Mouse (Mus musculus) right cerebral cortex, postnatal 4 days (tissue): ENCODE measurements at regions not wholly inside any gene's neighbourhood (a gene's known extent, or its start where the extent isn't known, plus 50 kb on each side); places are given as distances from the start of the nearest gene placed in this dataset.
A peak's percentile ranks its signal among the peaks of the same experiment; 100 is the strongest.
"Not testable (repeated sequence)": the region's sequence is repeated elsewhere in the genome, so short reads cannot be mapped to it uniquely, and the experiment has no call there.

ENCODE experiments used
- DNase-seq: peaks from one replicate; pipeline ENCODE4 v3.0.0-alpha.2; 2022

GRCm38 (mm10) chr15:43581246-43581645, 3447.1 kb downstream of the 9330182O14Rik start:
- no peak for DNase-seq

GRCm38 (mm10) chr15:43585751-43586150, 3451.6 kb downstream of the 9330182O14Rik start:
- DNase-seq, result no peak

- no peak for DNase-seq
Measured at GRCm38 (mm10) chr15:43588021-43588420, 3453.9 kb downstream of the 9330182O14Rik start.

DNA sequence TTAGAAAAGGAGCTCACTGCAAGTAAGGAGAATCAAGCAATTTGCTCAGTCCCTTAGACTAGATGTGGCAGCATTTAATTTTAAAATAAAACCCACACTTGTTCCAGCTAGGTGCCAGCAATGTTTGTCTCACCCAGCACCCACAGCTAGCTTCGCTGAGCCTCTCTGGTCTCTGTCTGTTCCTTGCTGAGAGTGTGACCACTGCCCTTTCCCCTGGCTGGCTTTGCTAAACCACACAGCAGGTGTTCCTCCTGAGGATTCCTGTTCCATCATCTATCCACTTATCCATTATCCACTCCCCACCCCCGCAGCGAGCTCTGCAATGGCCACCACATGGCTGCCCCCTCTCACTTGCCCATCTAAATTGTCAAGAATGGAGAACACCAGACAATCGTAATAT, 3473.5 kb downstream of the 9330182O14Rik start:
- DNase-seq, result no peak

- DNase-seq, result no peak
Measured at GRCm38 (mm10) chr15:43609901-43610300, 3475.7 kb downstream of the 9330182O14Rik start.

DNA sequence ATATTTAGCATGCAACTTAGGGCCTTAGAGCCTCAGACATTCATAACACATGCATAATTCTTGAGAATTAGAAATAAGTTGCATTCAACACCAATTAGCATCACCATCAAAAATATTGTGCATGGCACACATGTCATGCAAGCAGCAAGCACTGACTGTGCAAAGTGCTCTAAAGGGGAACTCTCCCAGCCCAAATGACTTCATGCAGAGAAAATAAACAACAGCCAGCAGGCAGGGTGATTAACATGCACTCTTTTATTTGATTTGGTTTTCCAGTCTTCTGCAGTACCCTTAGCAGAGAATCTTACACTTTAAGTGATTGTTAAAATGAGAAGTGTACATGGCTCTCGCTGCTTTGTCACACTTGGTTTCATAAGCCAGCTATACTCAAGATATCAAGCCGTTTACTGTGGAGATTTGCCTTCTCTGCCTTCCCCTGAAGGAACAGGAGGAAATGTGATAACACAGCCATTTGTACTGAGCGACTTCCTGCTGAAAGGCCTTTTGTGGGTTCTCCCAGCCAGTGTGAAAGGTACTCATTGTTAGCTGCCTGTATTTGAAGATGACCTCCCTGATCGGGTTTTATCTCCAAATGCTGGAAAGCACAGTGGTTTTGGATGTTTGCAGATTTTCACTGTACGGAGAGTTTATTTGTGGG, 3480.0 kb downstream of the 9330182O14Rik start:
- DNase-seq, result no peak

GRCm38 (mm10) chr15:43615727-43616126, 3481.6 kb downstream of the 9330182O14Rik start:
- no peak for DNase-seq

DNA sequence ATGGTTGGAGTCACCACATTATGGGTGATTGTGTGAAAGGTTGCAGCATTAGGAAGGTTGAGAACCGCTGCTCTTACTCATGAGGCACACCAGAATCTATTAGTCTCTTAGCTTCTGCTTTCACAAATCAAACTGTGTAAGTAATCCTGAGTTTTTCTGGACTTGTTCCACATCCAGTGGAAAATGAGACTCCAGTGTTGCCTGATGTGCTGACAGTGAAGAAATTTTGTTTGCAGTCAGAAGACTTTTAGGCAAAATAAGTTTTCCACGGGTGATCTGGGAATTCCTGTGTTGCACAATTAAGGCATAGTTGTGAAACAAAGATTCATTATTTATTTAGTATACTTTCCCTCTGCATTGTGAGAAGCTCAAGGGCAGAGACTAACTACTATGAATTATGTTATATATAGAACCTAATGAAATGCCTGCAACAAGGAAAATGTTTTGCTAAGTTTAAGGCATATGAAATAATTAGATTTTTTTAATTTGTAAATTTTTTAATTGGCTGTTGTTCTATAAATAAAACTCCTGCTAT, 3490.3 kb downstream of the 9330182O14Rik start:
- no peak for DNase-seq

- DNase-seq, result no peak
Measured at GRCm38 (mm10) chr15:43625021-43625510, 3490.9 kb downstream of the 9330182O14Rik start.

DNA sequence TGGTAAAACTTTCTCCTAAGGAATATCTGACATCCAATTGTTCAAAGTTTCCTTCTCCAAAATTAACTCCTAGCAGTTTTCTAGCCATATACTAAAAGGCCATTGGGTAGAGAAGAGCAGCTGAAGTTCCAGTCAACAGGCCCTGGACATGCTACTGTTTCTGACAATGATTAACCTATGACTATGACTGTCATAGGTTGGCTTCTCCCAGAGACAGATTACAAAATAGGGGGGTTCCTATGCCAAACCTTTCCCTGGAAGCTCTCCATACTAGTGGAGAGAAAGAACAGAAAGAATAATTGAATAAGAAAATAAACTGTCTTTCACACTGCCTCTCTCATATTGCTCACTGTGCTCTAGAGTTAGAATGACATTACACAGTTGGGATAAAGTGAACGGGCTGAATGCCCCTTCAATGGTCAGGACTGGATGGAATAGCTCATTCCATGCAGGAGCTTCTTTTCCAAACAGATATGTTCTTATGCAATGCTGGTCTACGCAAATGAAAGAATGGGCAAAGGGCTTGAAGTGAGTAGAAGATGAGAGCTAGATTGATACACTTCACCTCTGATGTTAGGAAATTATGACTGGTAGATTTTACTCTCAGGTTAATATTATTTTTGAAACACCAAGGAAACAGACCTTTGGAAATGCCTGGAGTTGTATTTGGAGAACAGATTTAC, 3516.8 kb downstream of the 9330182O14Rik start:
- no peak for DNase-seq

DNA sequence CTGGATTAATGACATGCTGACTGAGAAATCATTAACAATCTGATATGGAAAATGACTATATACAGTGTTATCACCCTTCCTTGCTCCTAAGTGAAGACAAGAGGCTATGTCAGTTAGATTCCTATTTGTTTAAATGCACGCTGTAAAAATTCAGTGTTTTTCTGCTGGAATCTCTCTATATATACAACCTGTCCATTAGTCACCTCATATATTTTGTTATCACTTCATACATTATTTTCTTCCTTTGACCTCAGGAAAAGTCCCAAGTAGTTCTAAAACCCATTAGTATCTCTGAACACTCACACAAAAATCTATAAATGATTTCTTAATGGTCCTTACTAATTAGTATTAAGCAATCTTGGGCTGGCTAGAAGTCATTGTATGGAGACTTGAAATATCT, 3529.5 kb downstream of the 9330182O14Rik start:
- no peak for DNase-seq

- no peak for DNase-seq
Measured at GRCm38 (mm10) chr15:43678844-43679243, 3544.7 kb downstream of the 9330182O14Rik start.

GRCm38 (mm10) chr15:43682176-43682575, 3548.0 kb downstream of the 9330182O14Rik start:
- DNase-seq, result no peak

- DNase-seq, result not testable (repeated sequence)
Measured at GRCm38 (mm10) chr15:43691998-43692397, 3557.8 kb downstream of the 9330182O14Rik start.

DNA sequence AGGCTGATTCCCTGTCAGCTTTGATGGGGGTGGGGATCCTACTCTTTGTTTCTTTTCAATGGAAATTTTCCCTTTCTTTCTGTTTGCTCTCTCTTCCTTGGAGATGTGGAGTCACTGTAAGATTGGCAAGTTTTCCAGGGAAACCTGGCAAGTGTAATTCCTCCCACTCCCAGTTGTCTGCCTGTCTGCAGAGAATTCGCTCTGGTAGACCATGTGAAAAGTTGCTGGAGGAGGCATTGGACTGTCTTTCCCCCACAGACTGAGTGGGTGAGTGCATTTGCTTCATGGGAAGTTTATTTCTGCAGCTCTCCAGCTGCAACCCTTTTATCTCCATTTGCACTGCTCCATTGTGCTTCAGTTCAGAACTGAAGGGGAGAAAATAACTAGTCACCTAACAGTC, 3561.3 kb downstream of the 9330182O14Rik start:
- DNase-seq, result no peak

DNA sequence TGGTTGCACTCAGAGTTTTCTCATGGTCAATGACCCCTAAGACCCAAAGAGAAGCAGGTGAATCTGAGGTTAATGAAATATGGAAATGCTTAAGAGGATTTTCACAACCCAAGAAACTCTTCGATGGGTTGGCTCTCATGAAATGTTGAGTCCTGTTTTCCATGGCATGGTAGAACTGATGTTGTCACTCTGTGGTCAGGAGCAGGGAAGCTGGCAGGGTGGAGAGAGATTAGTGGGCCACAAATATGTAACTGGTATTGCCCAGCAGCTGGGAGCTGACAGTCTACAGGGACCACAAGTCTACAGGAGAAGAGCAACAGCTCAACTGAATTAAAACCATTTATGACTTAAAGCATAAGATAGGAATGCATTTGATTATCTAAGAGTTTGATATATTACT, 3582.9 kb downstream of the 9330182O14Rik start:
- DNase-seq, result no peak

DNA sequence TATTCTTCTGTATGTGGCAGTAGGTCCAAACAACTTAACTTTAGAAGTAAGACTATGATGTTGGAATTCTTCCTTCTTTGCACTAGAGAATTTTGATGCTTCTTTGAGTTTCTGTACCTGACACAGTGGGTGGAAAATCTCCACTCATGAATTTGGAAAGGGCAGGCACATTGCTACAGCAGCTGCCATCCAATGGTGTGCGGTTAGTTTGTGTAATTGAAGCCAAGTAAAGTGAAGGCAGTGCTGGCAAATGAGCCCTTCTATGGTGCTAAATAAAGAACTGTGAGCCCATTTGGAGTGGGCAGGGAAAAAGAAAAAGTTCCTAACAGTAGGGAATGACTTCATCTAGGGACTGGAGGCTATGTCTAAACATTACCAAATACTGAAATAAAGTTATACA, 3583.4 kb downstream of the 9330182O14Rik start:
- no peak for DNase-seq

DNA sequence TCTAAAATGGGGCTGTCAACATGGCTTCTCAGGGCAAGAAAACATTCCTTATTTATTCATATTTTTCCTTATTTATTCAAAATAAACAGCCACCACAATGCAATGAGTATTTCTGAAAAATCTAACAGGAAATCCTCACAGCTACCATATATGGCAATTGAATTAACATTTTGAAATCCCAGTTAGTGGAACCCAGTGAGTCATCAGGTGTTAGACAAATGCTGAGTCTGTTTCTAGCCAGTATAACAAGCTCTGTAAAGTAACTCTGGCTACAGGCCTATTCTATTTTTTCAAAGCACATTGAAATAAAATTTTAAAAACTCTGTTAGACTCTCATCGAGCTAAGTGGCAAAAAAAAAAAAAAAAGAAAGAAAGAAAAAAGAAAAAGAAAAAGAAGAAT, 3586.8 kb downstream of the 9330182O14Rik start:
- no peak for DNase-seq

GRCm38 (mm10) chr15:43735697-43736096, 3601.5 kb downstream of the 9330182O14Rik start:
- DNase-seq, result no peak

GRCm38 (mm10) chr15:43758256-43758655, 3624.1 kb downstream of the 9330182O14Rik start:
- no peak for DNase-seq

- DNase-seq, result no peak
Measured at GRCm38 (mm10) chr15:43764606-43765005, 3630.4 kb downstream of the 9330182O14Rik start.

- DNase-seq, result no peak
Measured at GRCm38 (mm10) chr15:43772718-43773117, 3638.6 kb downstream of the 9330182O14Rik start.

DNA sequence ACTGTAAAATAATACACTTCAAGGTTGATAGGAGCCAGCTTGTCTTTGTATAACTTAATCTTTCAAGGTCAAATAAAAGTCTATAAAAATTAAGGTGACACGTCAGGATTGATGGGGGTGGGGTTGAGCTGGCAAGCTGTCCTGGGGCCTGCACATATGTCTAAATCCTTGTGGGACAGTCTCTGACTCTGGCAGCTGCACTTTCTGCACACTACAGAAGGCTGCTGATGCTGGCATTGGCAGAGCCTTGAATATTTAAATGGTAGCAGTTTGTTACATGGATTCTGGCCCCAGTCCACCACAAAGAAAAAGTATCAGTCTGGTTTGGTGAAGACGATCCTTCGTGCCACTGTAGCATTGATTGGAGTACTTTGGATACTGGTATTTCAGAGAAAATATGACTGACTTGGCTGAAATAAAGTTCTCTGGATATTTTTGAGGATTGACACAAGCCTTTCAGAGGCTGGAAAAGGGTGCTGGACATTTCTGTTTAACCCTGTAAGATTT, 3648.0 kb downstream of the 9330182O14Rik start:
- DNase-seq, result peak; percentile 13

GRCm38 (mm10) chr15:43784171-43784570, 3650.0 kb downstream of the 9330182O14Rik start:
- DNase-seq, result no peak
